Mouse (Mus musculus) CH12.LX (cell line): Measurements from ENCODE around the gene Fxyd3.

Experiments used
- BHLHE40 ChIP-seq: IDR thresholded peaks from 2 replicates; pipeline ENCODE4 v1.6.1; 2011; ENCODE audit warnings: mild to moderate bottlenecking, low read depth, low read length, improper control_type of control experiment
- CTCF ChIP-seq, 2 experiments: IDR thresholded peaks in 1 of 2; conservative IDR thresholded peaks in 1 of 2; 2 replicates each; pipeline ENCODE4 v1.5.1; 2011 to 2012; ENCODE audit warnings: low read depth in 2 of 2, low read length in 2 of 2, improper control_type of control experiment in 1 of 2, inconsistent platforms in 1 of 2, mild to moderate bottlenecking in 1 of 2, moderate library complexity in 1 of 2
- ETS1 ChIP-seq: conservative IDR thresholded peaks from 2 replicates; pipeline ENCODE4 v1.6.1; 2012; ENCODE audit warnings: low read depth, mild to moderate bottlenecking, inconsistent platforms, low read length, improper control_type of control experiment, moderate library complexity
- HCFC1 ChIP-seq: IDR thresholded peaks from 2 replicates; pipeline ENCODE4 v1.6.1; 2012; ENCODE audit warnings: low read depth, mild to moderate bottlenecking, inconsistent platforms, low read length, improper control_type of control experiment
- IRF4 ChIP-seq: IDR thresholded peaks from 2 replicates; pipeline ENCODE4 v1.6.1; 2014; ENCODE audit warnings: low read depth, mild to moderate bottlenecking, inconsistent platforms, low read length, improper control_type of control experiment
- NELFE ChIP-seq: IDR thresholded peaks from 2 replicates; pipeline ENCODE4 v1.6.1; 2011; ENCODE audit warnings: low read depth, low read length, improper control_type of control experiment
- SMC3 ChIP-seq: IDR thresholded peaks from 2 replicates; pipeline ENCODE4 v1.6.1; 2011; ENCODE audit warnings: low read depth, low read length, improper control_type of control experiment
- TBP ChIP-seq: conservative IDR thresholded peaks from 2 replicates; pipeline ENCODE4 v1.6.1; 2011; ENCODE audit warnings: low read depth, low read length, improper control_type of control experiment
- USF1 ChIP-seq: IDR thresholded peaks from 2 replicates; pipeline ENCODE4 v1.6.1; 2014; ENCODE audit warnings: low read depth, mild to moderate bottlenecking, inconsistent platforms, low read length, improper control_type of control experiment
- USF2 ChIP-seq: conservative IDR thresholded peaks from 2 replicates; pipeline ENCODE4 v1.6.1; 2011; ENCODE audit warnings: low read depth, low read length, improper control_type of control experiment
- ZKSCAN1 ChIP-seq: IDR thresholded peaks from 2 replicates; pipeline ENCODE4 v1.6.1; 2012; ENCODE audit warnings: low read depth, inconsistent platforms, low read length, improper control_type of control experiment, borderline replicate concordance

DNA sequence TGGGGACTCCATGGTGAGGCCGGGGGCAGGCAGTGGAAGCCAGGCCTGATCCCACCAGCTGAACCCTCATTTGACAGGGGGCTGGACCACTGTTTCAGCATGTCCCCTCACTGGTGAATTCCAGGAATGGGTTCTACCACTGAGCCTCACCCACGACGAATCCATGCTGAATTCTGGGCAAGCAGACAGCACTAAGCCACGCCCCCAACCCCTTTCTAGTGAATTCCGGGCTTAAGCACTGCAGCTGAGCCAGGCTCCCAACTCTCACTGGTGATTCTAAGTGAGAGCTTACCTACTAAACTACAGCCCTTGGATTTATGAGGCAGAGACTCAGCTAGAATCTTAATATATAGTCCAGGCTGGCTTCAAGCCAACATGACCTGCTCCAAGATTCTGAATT, 8.7 kb downstream of the Fxyd3 start:
- TF ChIP-seq IRF4: no peak
- no peak for TF ChIP-seq USF1
- TF ChIP-seq ZKSCAN1: no peak
- no peak for TF ChIP-seq TBP
- TF ChIP-seq CTCF (conservative IDR thresholded peaks at IDR 0.05 in 1 of 2, IDR thresholded peaks at IDR 0.05 in 1 of 2; ENCODE audit: low read depth in 2 of 2, low read length in 2 of 2): no peak
- TF ChIP-seq HCFC1: no peak
- no peak for TF ChIP-seq SMC3
- no peak for TF ChIP-seq ETS1
- no peak for TF ChIP-seq USF2
- TF ChIP-seq NELFE: no peak
- TF ChIP-seq BHLHE40: no peak
